Mouse (Mus musculus): ENCODE measurements around the gene Gbp2.
"Not testable (repeated sequence)": the region's sequence is repeated elsewhere in the genome, so short reads cannot be mapped to it uniquely, and the experiment has no call there.

The Gbp2 gene

DNA sequence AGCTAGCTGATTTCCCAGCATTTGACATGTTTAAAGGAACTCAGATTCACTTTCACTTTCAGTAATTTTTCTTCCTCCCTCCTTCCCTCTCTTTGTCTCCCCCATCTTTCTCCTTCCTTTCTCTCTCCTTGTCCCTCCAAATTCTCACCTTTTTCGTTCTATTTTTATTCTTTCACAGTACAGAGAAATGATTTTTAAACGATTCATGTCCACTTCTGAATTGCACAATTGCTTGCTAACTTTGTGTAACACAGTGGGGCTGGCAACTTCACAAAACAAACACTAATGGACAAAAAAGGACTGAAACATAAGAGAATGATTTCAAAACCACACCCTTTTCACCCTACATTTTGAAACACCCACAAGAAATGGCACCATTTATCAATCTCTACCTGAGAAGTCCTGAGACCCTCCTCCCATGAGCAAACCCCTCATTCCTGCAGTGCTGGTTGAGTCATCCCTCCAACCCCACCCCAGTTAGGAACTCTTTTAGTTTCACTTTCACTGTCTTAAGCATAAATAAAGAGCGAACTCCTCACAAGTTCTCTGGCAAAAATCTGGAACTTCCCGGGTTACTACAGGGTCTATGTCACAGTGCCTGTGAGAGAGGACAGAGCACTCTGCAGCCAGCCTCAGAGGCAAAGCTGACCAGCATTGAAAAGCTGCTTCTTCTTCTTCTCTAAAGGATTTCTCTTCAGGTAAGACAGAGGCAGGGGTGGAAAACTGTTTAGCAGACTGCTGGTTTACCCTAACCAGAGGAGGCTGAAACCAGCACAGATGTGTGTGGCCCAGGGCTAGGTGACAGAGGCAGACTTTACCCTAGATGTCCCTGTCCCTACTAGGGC lies at the start of gene Gbp2:
Gene Gbp2 (plus strand): TSS at position 492 of the 845 bp plus-strand sequence.
- DNase-seq, result peak; percentile 36

DNA sequence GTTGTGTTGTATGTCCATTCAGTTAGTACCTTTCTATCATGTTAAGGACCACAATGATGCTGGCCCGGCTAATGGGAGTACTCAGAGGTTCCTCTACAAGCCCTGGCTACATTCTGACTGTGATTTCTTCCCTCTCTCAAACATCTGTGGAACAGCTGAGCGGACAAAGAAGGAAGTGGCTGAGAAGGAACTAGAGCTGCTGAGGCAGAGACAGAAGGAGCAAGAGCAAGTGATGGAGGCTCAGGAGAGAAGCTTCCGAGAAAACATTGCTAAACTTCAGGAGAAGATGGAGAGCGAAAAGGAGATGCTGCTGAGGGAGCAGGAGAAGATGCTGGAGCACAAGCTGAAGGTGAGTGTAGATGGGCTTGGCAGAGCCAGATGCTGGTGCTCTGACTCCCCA lies 49.7 kb upstream of the Gbp2 start:
- no peak for DNase-seq

GRCm38 (mm10) chr3:142577108-142577507 lies 43.3 kb upstream of the Gbp2 start:
- DNase-seq, result no peak

GRCm38 (mm10) chr3:142578342-142578741 lies 42.1 kb upstream of the Gbp2 start:
- DNase-seq, result no peak

GRCm38 (mm10) chr3:142583067-142583466 lies 37.3 kb upstream of the Gbp2 start:
- no peak for DNase-seq

GRCm38 (mm10) chr3:142587386-142587785 lies 33.0 kb upstream of the Gbp2 start:
- DNase-seq, result no peak

DNA sequence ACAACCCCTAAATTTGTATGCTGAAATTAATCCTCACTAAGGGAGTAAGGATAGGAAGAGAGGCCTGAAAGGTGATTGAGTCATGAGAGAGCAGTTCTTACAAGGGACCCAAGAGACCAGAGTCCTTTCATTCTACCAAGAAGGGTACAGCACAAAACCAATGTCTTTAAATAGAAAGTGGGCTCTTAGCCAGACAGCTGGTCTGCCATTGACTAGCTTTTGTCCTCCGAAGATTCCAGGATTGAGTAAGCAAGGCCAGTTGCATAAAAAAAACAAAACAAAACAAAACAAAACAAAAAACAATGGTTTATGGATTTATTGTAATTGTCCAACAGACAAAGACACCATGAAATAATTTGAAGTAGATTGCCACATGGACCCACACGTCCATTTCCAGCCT lies 31.5 kb upstream of the Gbp2 start:
- DNase-seq, result no peak

GRCm38 (mm10) chr3:142590431-142591067 lies 29.9 kb upstream of the Gbp2 start:
- no peak for DNase-seq

DNA sequence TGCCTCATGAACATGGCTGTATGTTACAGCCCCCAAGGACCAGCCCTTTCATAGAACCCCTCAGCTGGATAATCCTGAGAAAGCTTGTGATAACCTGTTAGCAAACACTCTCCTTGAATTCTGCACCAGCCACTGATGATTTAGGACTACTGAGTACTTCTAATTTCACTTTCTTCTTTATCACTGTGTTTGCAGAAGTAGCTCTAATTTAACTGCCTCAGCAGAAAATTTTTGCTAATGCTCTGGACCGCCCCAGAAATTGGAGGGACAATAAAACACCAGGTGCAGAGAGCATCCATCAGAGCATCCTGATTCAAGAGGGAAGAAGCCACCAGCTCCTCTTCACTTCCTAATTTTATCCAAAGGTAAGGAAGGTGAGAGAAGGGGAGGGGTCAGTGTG lies 25.9 kb upstream of the Gbp2 start, which contains the start of gene Gbp2b:
Gene Gbp2b (plus strand): TSS at position 301 of the 400 bp plus-strand sequence.
- DNase-seq, result no peak

- DNase-seq, result no peak
Measured at GRCm38 (mm10) chr3:142597923-142598322, 22.5 kb upstream of the Gbp2 start.

- DNase-seq, result no peak
Measured at GRCm38 (mm10) chr3:142601675-142602074, 18.7 kb upstream of the Gbp2 start.

- DNase-seq, result peak; percentile 10
Measured at GRCm38 (mm10) chr3:142618658-142619057, 1.7 kb upstream of the Gbp2 start.

GRCm38 (mm10) chr3:142619606-142620005 lies 796 bp upstream of the Gbp2 start:
- DNase-seq, result peak; percentile 13

DNA sequence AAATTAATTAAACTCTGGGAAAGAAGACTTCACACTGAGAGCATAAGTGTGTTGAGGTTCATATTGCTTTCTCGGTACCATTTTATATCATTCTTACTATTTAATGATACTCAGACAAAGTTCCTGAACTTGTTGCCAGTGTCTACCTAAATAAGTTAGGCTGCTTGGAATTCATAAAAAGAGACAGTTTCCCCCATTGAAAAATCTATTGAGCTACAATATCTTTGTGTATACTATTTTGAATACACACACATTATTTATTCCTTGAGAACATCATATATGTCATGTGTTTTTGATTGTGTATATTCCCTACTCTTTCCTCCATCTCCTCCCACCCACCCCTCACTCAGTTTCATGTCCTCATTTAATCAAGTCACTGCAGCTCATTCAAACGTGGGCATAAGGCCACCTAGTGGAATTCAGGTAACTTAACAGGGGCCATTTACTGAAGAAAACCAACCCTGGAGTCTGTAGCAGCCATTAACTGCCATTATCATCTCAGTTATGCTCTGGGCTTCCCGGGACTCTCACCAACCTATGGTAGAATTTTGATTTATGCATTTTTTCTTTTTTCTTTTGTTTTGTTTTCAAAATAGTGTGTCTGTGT lies 657 bp downstream of the Gbp2 start:
- DNase-seq, result peak; percentile 15

DNA sequence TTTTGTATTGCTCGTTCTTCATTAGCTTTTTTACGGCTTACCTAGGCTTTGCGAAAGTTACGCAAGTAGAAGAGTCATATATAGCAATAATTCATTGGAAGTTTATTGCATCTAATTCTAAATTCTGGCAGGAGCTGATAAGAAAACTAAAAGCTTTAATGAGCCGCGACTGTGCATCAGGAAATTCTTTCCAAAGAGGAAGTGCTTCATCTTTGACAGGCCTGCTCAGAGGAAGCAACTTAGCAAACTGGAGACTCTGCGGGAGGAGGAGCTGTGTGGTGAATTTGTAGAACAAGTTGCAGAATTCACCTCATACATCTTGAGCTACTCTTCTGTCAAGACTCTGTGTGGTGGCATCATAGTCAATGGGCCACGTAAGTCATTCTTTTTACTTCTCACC lies 10.0 kb downstream of the Gbp2 start:
- DNase-seq, result no peak

GRCm38 (mm10) chr3:142640201-142640600 lies 19.8 kb downstream of the Gbp2 start:
- DNase-seq, result peak; percentile 87

DNA sequence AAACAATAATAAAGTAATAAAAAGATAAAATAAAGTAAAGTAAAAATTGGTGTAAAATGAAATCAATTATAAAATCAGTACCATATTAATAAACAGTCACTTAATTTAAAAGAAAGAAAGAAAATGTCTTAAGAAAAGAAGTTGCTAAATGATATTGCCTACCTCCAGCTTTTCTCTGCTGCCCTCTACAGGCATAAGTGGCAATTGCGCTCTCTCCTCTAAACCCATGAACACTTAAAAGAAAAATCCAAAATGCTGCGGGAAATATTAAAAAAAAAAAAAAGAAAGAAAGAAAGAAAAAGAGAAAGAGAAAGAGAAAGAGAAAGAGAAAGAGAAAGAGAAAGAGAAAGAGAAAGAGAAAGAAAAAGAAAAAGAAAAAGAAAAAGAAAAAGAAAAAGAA lies 25.5 kb downstream of the Gbp2 start:
- peak; percentile 83 for DNase-seq

GRCm38 (mm10) chr3:142647836-142648235 lies 27.4 kb downstream of the Gbp2 start:
- DNase-seq, result not testable (repeated sequence)

DNA sequence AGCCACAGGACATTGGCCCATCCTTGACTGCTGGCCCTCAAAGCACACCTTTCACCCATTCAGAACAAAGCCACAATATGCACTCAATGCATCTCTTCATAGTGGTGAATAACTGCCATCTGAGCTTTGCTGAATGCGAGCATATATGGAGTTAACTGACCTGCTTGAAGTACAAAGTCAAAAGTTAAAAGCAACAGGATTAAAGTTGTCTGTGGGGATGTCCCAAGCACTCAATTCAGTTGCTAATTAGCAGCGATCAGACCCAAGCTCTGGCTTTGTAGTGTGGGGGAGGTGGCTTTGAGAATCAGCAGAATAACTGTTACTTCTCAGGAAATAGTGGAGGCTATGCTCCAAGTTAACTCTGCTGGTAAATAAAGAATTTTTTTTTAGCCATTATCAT lies 29.8 kb downstream of the Gbp2 start:
- DNase-seq, result no peak

DNA sequence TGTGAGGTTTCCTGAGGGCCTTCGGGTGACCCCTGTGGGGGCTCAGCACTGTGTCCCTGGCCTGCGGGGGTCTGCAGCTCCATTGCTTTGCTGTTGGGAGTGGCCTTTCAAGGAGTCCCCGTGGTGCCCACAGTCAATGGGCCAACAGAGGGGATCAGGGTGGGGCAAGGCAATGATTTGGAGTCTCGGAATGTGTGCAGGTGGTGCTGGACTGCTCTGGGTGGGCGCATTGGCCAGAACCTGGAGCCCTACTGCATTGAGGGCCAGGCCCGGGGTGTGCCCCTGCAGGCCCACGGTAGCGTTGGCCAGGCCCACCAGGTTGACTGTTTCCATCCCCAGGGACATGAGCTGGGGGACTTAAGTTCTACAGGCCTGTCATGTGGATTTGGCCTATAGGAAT lies 44.3 kb downstream of the Gbp2 start:
- DNase-seq, result no peak

DNA sequence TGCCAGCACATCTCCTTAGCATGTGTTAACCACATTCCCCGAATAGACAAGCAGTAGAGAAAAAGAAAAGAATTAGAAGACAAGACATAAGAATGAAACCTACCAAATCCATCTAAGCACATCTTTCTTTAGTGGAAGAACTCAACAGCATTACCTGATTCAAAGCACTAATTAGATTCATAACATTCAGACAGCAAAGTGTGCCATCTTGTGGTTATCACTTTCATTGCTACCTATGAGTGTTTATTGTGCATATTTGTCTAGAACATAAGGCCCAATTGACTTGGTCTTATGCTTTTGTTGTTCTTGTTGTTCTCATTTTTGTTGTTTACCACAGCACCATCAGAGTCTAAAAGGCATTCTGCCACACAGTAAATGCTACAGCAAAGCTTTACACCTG lies 54.2 kb downstream of the Gbp2 start:
- no peak for DNase-seq
